Mouse (Mus musculus) ovary, adult 10 weeks (tissue): ENCODE data around the gene Cox15. TPM values are rescaled to one million over a fixed set of nuclear protein-coding genes. Genes with fewer than 3 reads are reported as not detected.

Experiments used
- polyA plus RNA-seq: library from polyadenylated mRNA; stranded (reverse); fragments of 350-450 nt; fragmentation: Illumina TruSeq; extraction: RNeasy Lipid Tissue Mini Kit (QIAGEN cat#74804); gene quantifications from one replicate; pipeline ENCODE4 v1.2.3, GENCODE M21; 2014

The Cox15 gene
- 13.2 TPM for polyA plus RNA-seq

DNA sequence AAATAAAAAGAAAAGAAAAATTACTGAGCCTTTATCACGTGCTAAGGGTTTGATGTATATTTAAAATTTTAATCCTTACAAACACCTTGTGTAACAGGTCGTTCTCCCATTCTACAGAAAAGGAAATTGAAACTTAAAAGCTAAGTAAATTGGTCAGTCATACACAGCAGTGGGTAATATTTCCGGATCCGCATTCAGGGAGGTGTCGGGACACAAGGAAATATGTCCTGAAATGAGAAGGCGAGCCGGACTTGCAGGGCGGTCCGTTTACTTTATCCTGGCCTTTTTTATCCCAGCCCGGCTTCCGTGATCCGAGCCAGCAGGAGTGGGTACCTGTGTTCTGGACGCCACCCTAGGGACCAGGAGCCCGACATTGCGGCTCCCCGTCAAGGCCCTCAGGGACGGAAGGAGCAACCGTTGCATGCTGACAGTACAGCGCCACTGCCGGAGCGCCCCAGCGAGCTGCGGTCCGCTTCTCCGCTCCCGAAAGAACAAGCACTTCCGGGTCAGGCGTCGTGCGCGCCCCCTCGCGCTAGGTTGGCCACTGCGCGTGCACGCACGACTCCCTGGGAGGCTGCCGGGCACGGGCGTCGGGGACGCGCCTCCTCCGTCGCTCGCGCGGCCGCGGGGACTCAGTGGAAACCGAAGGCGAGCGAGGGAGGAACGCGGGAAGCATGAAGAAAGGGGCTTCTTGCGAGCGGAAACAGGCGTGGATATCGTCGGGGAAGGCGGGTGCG is at the start of gene Cox15, which contains the start of gene Cutc:
Gene Cox15, minus strand, starts transcription at position 512 of the 737 bp plus-strand sequence.
Gene Cutc, plus strand, starts transcription at position 508 of the 737 bp plus-strand sequence.

DNA sequence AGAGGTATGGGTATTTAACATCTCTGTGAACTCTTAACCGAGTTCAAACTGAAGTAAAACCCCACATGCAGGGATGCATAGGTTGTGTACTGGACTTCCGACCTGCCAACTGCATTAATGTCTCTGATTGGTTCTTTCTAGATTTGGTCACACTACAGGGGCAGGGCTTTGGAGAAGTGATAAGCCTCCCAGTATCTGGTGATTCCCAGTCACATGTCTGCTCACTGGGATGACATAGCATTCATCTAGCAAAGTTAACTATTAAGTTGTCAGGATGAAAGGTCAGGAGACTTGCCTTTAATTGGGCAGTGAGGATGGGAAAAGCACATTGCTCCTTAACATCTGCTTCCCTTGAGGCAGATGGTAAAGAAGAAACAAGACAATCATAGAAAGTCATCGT is 29.2 kb upstream of the Cox15 start, which contains the start of gene Abcc2:
Gene Abcc2, plus strand, starts transcription at position 213 of the 400 bp plus-strand sequence.

GRCm38 (mm10) chr19:43689419-43690246 is 63.2 kb downstream of the Cox15 start, which contains the start of gene Entpd7:
Gene Entpd7, plus strand, starts transcription at chr19:43689672.

Other genes with a start within 250 kb of the Cox15 start
- 5.6 TPM for gene Got1, start 228.4 kb downstream of the Cox15 start, polyA plus RNA-seq
- not detected for gene Nkx2-3, start 140.7 kb downstream of the Cox15 start, polyA plus RNA-seq
- gene Slc25a28, start 78.1 kb downstream of the Cox15 start, polyA plus RNA-seq = 4.7 TPM
- 3.9 TPM for gene Entpd7, start 63.3 kb downstream of the Cox15 start, polyA plus RNA-seq
- 31.9 TPM for gene Cutc, start within 50 bp of the Cox15 start, polyA plus RNA-seq
- gene Abcc2, start 29.2 kb upstream of the Cox15 start, polyA plus RNA-seq = 0.68 TPM
- gene Dnmbp, start 187.2 kb upstream of the Cox15 start, polyA plus RNA-seq = 5.6 TPM
- not detected for gene Cpn1, start 233.6 kb upstream of the Cox15 start, polyA plus RNA-seq